Mouse (Mus musculus): ENCODE measurements around the gene Stox2. TPM values are rescaled to one million over a fixed set of nuclear protein-coding genes. Genes with fewer than 3 reads are reported as not detected.

The Stox2 gene
- 2.2 TPM in 2 replicates for polyA plus RNA-seq (2012; rRNA removed)

DNA sequence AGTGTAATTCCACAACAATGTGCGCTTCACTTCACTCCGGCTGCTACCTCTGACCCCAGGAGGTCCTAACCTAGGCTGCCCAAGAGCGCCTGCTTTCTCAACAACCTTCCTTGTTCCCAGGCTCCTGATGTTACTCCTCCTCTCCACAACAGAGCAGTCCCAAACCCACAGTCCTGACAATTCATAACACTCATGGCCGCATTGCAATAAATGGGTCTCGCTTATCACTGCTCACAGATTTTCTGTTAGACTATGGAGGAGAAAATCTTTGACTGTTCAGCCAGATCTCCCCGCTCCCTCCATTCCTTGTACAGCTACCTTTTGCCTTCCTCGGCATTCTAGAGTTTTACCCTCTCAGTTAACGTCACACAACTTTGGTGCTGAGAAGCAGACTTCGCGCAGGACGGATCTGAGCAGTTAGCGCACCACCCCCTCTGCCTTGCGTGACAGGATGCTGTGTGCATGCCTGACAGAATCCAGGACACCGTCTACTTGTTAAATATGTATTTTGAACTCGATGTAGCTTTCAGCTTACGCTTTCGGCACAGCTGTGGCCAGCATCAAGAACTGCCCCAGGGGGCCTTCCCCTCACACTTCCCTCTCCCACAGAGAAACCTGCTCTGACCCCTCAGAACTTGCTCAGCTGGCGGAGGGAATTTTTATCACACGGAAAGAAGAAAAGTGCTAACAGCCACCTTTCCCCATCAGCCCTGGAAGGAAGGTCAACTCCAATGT, at the start of gene Stox2:
Stox2 (minus strand) TSS at position 51 of the 735 bp plus-strand sequence.
- peak; percentile 3 for DNase-seq
- H3K27me3 ChIP-seq (replicated peaks; ENCODE audit: control insufficient read depth, insufficient read depth, low read length): no peaks in the 10 kb centered on the region
- H3K4me3 ChIP-seq (ENCODE audit: insufficient read depth, low read depth, low read length): no peak within 1 kb of the TSS
- no peak within 1 kb of the TSS for H3K27ac ChIP-seq (ENCODE audit: insufficient read depth, low read depth, low read length)
- TF ChIP-seq POLR2A (IDR thresholded peaks at IDR 0.05; ENCODE audit: low read depth, low read length): no peak
- no peaks in the 10 kb centered on the region for H3K4me1 ChIP-seq (ENCODE audit: control insufficient read depth, insufficient read depth, low read length)
- WGBS: 81% methylated on average over 19 of the region's 19 CpGs
- H3K36me3 ChIP-seq (ENCODE audit: control insufficient read depth, insufficient read depth, low read length): no peaks in the 10 kb centered on the region

- 73% methylated on average over 6 of the region's 6 CpGs for WGBS
- H3K36me3 ChIP-seq (ENCODE audit: control insufficient read depth, insufficient read depth, low read length): no peaks in the 10 kb centered on the region; the same call in none of the 2 replicates
- no peak for DNase-seq
- no peak overlapping the region for H3K4me3 ChIP-seq (ENCODE audit: insufficient read depth, low read depth, low read length)
- TF ChIP-seq CTCF (conservative IDR thresholded peaks at IDR 0.05; ENCODE audit: insufficient read depth, insufficient read length, low read depth, low read length): no peak
- TF ChIP-seq POLR2A (IDR thresholded peaks at IDR 0.05; ENCODE audit: low read depth, low read length): no peak
- H3K4me1 ChIP-seq (ENCODE audit: control insufficient read depth, insufficient read depth, low read length): 0 out of 2 replicates have a peak, but pooled peaks cover 3% of the 10 kb centered on the region
- H3K27me3 ChIP-seq (replicated peaks; ENCODE audit: control insufficient read depth, insufficient read depth, low read length): no peaks in the 10 kb centered on the region
- H3K27ac ChIP-seq (ENCODE audit: insufficient read depth, low read depth, low read length): no peak overlapping the region
Observed at GRCm38 (mm10) chr8:47495428-47495827, 49.3 kb upstream of the Stox2 start.

GRCm38 (mm10) chr8:47494602-47495153, 48.5 kb upstream of the Stox2 start:
- Histone ChIP-seq H3K36me3 (ENCODE audit: control insufficient read depth, insufficient read depth, low read length) (peaks cover 1% of the 10 kb centered on the region), H3K27me3 (replicated peaks; ENCODE audit: control insufficient read depth, insufficient read depth, low read length) (no peaks in the 10 kb centered on the region), H3K27ac (ENCODE audit: insufficient read depth, low read depth, low read length) (peak overlapping the region; percentile 9; the same call in 1 of the 2 replicates), H3K4me3 (ENCODE audit: insufficient read depth, low read depth, low read length) (no peak overlapping the region), H3K4me1 (ENCODE audit: control insufficient read depth, insufficient read depth, low read length) (0 out of 2 replicates have a peak, but pooled peaks cover 3% of the 10 kb centered on the region)
- DNase-seq: peak; percentile 7
- TF ChIP-seq CTCF (conservative IDR thresholded peaks at IDR 0.05; ENCODE audit: insufficient read depth, insufficient read length, low read depth, low read length): no peak
- no peak for TF ChIP-seq POLR2A (IDR thresholded peaks at IDR 0.05; ENCODE audit: low read depth, low read length)
- 36% methylated on average over 12 of the region's 12 CpGs for WGBS

GRCm38 (mm10) chr8:47493106-47493505, 46.9 kb upstream of the Stox2 start:
- 0 out of 2 replicates have a peak, but pooled peaks cover 3% of the 10 kb centered on the region for H3K4me1 ChIP-seq (ENCODE audit: control insufficient read depth, insufficient read depth, low read length)
- DNase-seq: no peak
- H3K27me3 ChIP-seq (replicated peaks; ENCODE audit: control insufficient read depth, insufficient read depth, low read length): no peaks in the 10 kb centered on the region
- 80% methylated on average over 12 of the region's 12 CpGs for WGBS
- H3K36me3 ChIP-seq (ENCODE audit: control insufficient read depth, insufficient read depth, low read length): peaks cover 1% of the 10 kb centered on the region; the same call in 1 of the 2 replicates
- no peak overlapping the region for H3K4me3 ChIP-seq (ENCODE audit: insufficient read depth, low read depth, low read length)
- no peak overlapping the region for H3K27ac ChIP-seq (ENCODE audit: insufficient read depth, low read depth, low read length)
- TF ChIP-seq CTCF (conservative IDR thresholded peaks at IDR 0.05; ENCODE audit: insufficient read depth, insufficient read length, low read depth, low read length): no peak
- TF ChIP-seq POLR2A (IDR thresholded peaks at IDR 0.05; ENCODE audit: low read depth, low read length): no peak

- no peak overlapping the region for H3K27ac ChIP-seq (ENCODE audit: insufficient read depth, low read depth, low read length)
- no peak for DNase-seq
- H3K36me3 ChIP-seq (ENCODE audit: control insufficient read depth, insufficient read depth, low read length): 0 out of 2 replicates have a peak, but pooled peaks cover 1% of the 10 kb centered on the region
- H3K4me1 ChIP-seq (ENCODE audit: control insufficient read depth, insufficient read depth, low read length): no peaks in the 10 kb centered on the region
- H3K4me3 ChIP-seq (ENCODE audit: insufficient read depth, low read depth, low read length): no peak overlapping the region
- no peaks in the 10 kb centered on the region for H3K27me3 ChIP-seq (replicated peaks; ENCODE audit: control insufficient read depth, insufficient read depth, low read length)
- no peak for TF ChIP-seq CTCF (conservative IDR thresholded peaks at IDR 0.05; ENCODE audit: insufficient read depth, insufficient read length, low read depth, low read length)
- TF ChIP-seq POLR2A (IDR thresholded peaks at IDR 0.05; ENCODE audit: low read depth, low read length): no peak
- WGBS: 87% methylated on average over 3 of the region's 3 CpGs
Observed at GRCm38 (mm10) chr8:47487231-47487630, 41.1 kb upstream of the Stox2 start.

DNA sequence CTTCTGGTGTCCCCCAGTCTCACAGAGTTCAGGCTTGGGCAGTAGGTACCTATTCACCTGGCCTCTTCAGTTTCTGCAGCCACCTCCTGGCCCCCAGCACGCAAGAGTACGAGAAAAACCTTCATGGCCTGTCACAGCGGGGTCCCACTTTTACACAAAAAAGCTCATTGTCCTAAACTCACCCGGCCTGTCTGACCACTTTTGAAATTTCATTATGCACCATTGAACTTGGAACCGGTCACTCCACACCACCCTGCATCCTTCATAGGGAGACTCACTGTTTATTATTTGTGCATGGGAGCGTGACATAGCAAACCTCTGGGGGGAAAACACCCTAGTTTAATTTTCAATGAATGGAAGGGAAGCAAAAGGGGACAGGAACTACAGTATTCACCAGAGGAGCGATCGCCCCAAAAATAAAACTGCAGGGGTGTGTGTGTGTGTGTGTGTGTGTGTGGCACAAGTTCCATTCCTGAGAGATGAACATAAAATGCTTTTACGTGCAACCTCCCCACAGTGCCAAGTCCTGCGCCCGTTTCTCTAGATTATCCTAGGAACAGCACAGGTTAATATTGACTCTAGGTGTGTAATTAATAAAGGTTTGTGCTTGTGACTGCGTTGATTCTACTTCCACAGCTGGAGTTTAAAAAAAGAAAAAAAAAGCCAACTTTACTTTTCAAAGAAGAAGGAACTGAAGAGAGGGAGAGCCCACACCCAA, 36.4 kb upstream of the Stox2 start:
- TF ChIP-seq POLR2A (IDR thresholded peaks at IDR 0.05; ENCODE audit: low read depth, low read length) (no peak), CTCF (conservative IDR thresholded peaks at IDR 0.05; ENCODE audit: insufficient read depth, insufficient read length, low read depth, low read length) (no peak)

DNA sequence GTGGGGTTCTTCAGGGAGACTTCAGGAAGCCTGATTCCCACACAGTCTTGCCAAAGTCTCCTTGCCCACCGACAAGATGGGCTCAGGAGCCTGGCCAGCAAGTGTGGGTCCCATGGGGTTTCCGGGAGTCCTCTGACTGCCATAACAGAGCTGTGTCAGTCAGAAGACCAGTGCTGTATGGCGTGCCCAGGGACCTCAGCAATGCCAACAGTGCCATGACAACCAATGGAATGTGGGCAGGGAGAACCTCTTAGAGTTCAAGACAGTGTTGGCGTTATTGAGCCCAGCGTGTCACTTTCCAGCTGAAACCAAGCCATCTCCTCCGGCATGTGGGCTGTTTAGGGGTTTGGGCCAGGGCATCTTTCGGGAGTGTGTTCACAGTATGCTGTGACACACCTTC, 33.9 kb upstream of the Stox2 start:
- H3K4me3 ChIP-seq (ENCODE audit: insufficient read depth, low read depth, low read length): no peak overlapping the region
- H3K27ac ChIP-seq (ENCODE audit: insufficient read depth, low read depth, low read length): no peak overlapping the region
- H3K27me3 ChIP-seq (replicated peaks; ENCODE audit: control insufficient read depth, insufficient read depth, low read length): no peaks in the 10 kb centered on the region
- no peaks in the 10 kb centered on the region for H3K4me1 ChIP-seq (ENCODE audit: control insufficient read depth, insufficient read depth, low read length)
- H3K36me3 ChIP-seq (ENCODE audit: control insufficient read depth, insufficient read depth, low read length): no peaks in the 10 kb centered on the region
- no peak for TF ChIP-seq CTCF (conservative IDR thresholded peaks at IDR 0.05; ENCODE audit: insufficient read depth, insufficient read length, low read depth, low read length)
- TF ChIP-seq POLR2A (IDR thresholded peaks at IDR 0.05; ENCODE audit: low read depth, low read length): no peak
- 83% methylated on average over 7 of the region's 7 CpGs for WGBS
- no peak for DNase-seq

More for the DNA sequence above, 36.4 kb upstream of the Stox2 start:
- Histone ChIP-seq H3K4me3 (ENCODE audit: insufficient read depth, low read depth, low read length) (no peak overlapping the region), H3K36me3 (ENCODE audit: control insufficient read depth, insufficient read depth, low read length) (no peaks in the 10 kb centered on the region), H3K4me1 (ENCODE audit: control insufficient read depth, insufficient read depth, low read length) (no peaks in the 10 kb centered on the region), H3K27me3 (replicated peaks; ENCODE audit: control insufficient read depth, insufficient read depth, low read length) (no peaks in the 10 kb centered on the region), H3K27ac (ENCODE audit: insufficient read depth, low read depth, low read length) (0 out of 2 replicates have a peak overlapping the region, but pooled peaks have one; percentile 6)
- WGBS: 42% methylated on average over 12 of the region's 12 CpGs
- peak; percentile 68 for DNase-seq
